Mouse (Mus musculus): ENCODE measurements around the gene Tes. TPM values are rescaled to one million over a fixed set of nuclear protein-coding genes. Genes with fewer than 3 reads are reported as not detected.

Gene Tes
- 26.3 and 36.5 TPM in 2 replicates for polyA plus RNA-seq (2016; fragmentation: Nextera tagmentation; extraction: Ambion mirVana)

- peak; percentile 97 for ATAC-seq (ENCODE audit: low FRiP score, low read depth)
- Histone ChIP-seq H3K4me3 (peak within 1 kb of the TSS; percentile 75), H3K4me1 (peaks cover 4% of the 10 kb centered on the region), H3K4me2 (replicated peaks) (peak within 1 kb of the TSS; percentile 87), H3K36me3 (no peaks in the 10 kb centered on the region), H3K9ac (replicated peaks) (peak within 1 kb of the TSS; percentile 59), H3K27me3 (peaks cover 25% of the 10 kb centered on the region), H3K9me3 (no peaks in the 10 kb centered on the region), H3K27ac (replicated peaks) (no peak within 1 kb of the TSS)
- under 1% methylated on average over 61 of the region's 63 CpGs for WGBS
Observed at GRCm38 (mm10) chr6:17064936-17065790, at the start of gene Tes. Tes (plus strand) TSS chr6:17065149.

- no peaks in the 10 kb centered on the region for H3K9me3 ChIP-seq
- no peak overlapping the region for H3K9ac ChIP-seq (replicated peaks)
- no peak for ATAC-seq (ENCODE audit: low FRiP score, low read depth)
- H3K4me1 ChIP-seq: no peaks in the 10 kb centered on the region
- no peaks in the 10 kb centered on the region for H3K27me3 ChIP-seq
- no peak overlapping the region for H3K27ac ChIP-seq (replicated peaks)
- no peak overlapping the region for H3K4me2 ChIP-seq (replicated peaks)
- H3K36me3 ChIP-seq: no peaks in the 10 kb centered on the region
- no peak overlapping the region for H3K4me3 ChIP-seq
- WGBS: 57% methylated on average over 7 of the region's 7 CpGs
Observed at GRCm38 (mm10) chr6:17025886-17026285, 39.1 kb upstream of the Tes start.

- Histone ChIP-seq H3K4me1 (0 out of 2 replicates have a peak, but pooled peaks cover 4% of the 10 kb centered on the region), H3K27me3 (no peaks in the 10 kb centered on the region), H3K4me2 (replicated peaks) (no peak overlapping the region), H3K9ac (replicated peaks) (no peak overlapping the region), H3K36me3 (no peaks in the 10 kb centered on the region), H3K4me3 (no peak overlapping the region), H3K9me3 (no peaks in the 10 kb centered on the region), H3K27ac (replicated peaks) (no peak overlapping the region)
- 0 out of 2 replicates have a peak, but pooled peaks have one; percentile 17 for ATAC-seq (ENCODE audit: low FRiP score, low read depth)
- WGBS: 20% methylated on average over 8 of the region's 8 CpGs
Observed at GRCm38 (mm10) chr6:17027572-17027971, 37.4 kb upstream of the Tes start.

GRCm38 (mm10) chr6:17028809-17029208 is 36.1 kb upstream of the Tes start:
- Histone ChIP-seq H3K27ac (replicated peaks) (no peak overlapping the region), H3K9ac (replicated peaks) (no peak overlapping the region), H3K4me1 (0 out of 2 replicates have a peak, but pooled peaks cover 4% of the 10 kb centered on the region), H3K27me3 (no peaks in the 10 kb centered on the region), H3K36me3 (no peaks in the 10 kb centered on the region), H3K4me2 (replicated peaks) (no peak overlapping the region), H3K4me3 (no peak overlapping the region), H3K9me3 (no peaks in the 10 kb centered on the region)
- 91% methylated on average over 8 of the region's 8 CpGs for WGBS
- no peak for ATAC-seq (ENCODE audit: low FRiP score, low read depth)

GRCm38 (mm10) chr6:17032231-17032728 is 32.7 kb upstream of the Tes start:
- 8% methylated on average over 2 of the region's 2 CpGs for WGBS
- ATAC-seq (ENCODE audit: low FRiP score, low read depth): no peak
- Histone ChIP-seq H3K4me3 (no peak overlapping the region), H3K4me1 (0 out of 2 replicates have a peak, but pooled peaks cover 4% of the 10 kb centered on the region), H3K27me3 (no peaks in the 10 kb centered on the region), H3K9ac (replicated peaks) (no peak overlapping the region), H3K36me3 (no peaks in the 10 kb centered on the region), H3K4me2 (replicated peaks) (no peak overlapping the region), H3K9me3 (no peaks in the 10 kb centered on the region), H3K27ac (replicated peaks) (no peak overlapping the region)

- Histone ChIP-seq H3K4me3 (no peak overlapping the region), H3K36me3 (no peaks in the 10 kb centered on the region), H3K27me3 (no peaks in the 10 kb centered on the region), H3K4me2 (replicated peaks) (no peak overlapping the region), H3K9ac (replicated peaks) (no peak overlapping the region), H3K27ac (replicated peaks) (no peak overlapping the region), H3K4me1 (0 out of 2 replicates have a peak, but pooled peaks cover 4% of the 10 kb centered on the region), H3K9me3 (no peaks in the 10 kb centered on the region)
- whole genome bisulfite sequencing: 89% methylated on average over 2 of the region's 2 CpGs
- no peak for ATAC-seq (ENCODE audit: low FRiP score, low read depth)
Observed at GRCm38 (mm10) chr6:17034095-17034494, 30.9 kb upstream of the Tes start.

- Histone ChIP-seq H3K9ac (replicated peaks) (no peak overlapping the region), H3K4me3 (no peak overlapping the region), H3K36me3 (no peaks in the 10 kb centered on the region)
Observed at GRCm38 (mm10) chr6:17035228-17035627, 29.7 kb upstream of the Tes start.

GRCm38 (mm10) chr6:17051432-17052025 is 13.4 kb upstream of the Tes start:
- Histone ChIP-seq H3K27me3 (no peaks in the 10 kb centered on the region), H3K27ac (replicated peaks) (no peak overlapping the region), H3K36me3 (no peaks in the 10 kb centered on the region), H3K4me1 (no peaks in the 10 kb centered on the region), H3K9ac (replicated peaks) (no peak overlapping the region), H3K4me2 (replicated peaks) (no peak overlapping the region), H3K4me3 (no peak overlapping the region), H3K9me3 (no peaks in the 10 kb centered on the region)
- ATAC-seq (ENCODE audit: low FRiP score, low read depth): no peak
- WGBS: 87% methylated on average over 4 of the region's 4 CpGs

More at GRCm38 (mm10) chr6:17035228-17035627, 29.7 kb upstream of the Tes start:
- Histone ChIP-seq H3K27me3 (no peaks in the 10 kb centered on the region), H3K27ac (replicated peaks) (no peak overlapping the region), H3K4me2 (replicated peaks) (no peak overlapping the region), H3K9me3 (no peaks in the 10 kb centered on the region), H3K4me1 (0 out of 2 replicates have a peak, but pooled peaks cover 4% of the 10 kb centered on the region)
- ATAC-seq (ENCODE audit: low FRiP score, low read depth): no peak

GRCm38 (mm10) chr6:17053028-17053660 is 11.8 kb upstream of the Tes start:
- Histone ChIP-seq H3K9ac (replicated peaks) (no peak overlapping the region), H3K9me3 (no peaks in the 10 kb centered on the region), H3K4me1 (no peaks in the 10 kb centered on the region), H3K4me2 (replicated peaks) (no peak overlapping the region), H3K27me3 (no peaks in the 10 kb centered on the region), H3K4me3 (no peak overlapping the region), H3K36me3 (no peaks in the 10 kb centered on the region), H3K27ac (replicated peaks) (no peak overlapping the region)
- no peak for ATAC-seq (ENCODE audit: low FRiP score, low read depth)
- 80% methylated on average over 6 of the region's 6 CpGs for WGBS

GRCm38 (mm10) chr6:17054781-17055180 is 10.2 kb upstream of the Tes start:
- no peak for ATAC-seq (ENCODE audit: low FRiP score, low read depth)
- no peak overlapping the region for H3K4me2 ChIP-seq (replicated peaks)
- WGBS: 90% methylated on average over 2 of the region's 2 CpGs

GRCm38 (mm10) chr6:17055659-17056058 is 9.3 kb upstream of the Tes start:
- WGBS: 76% methylated on average over 2 of the region's 2 CpGs
- no peak overlapping the region for H3K27ac ChIP-seq (replicated peaks)
- no peaks in the 10 kb centered on the region for H3K36me3 ChIP-seq
- ATAC-seq (ENCODE audit: low FRiP score, low read depth): no peak
- no peak overlapping the region for H3K4me2 ChIP-seq (replicated peaks)
- no peaks in the 10 kb centered on the region for H3K4me1 ChIP-seq
- H3K27me3 ChIP-seq: no peaks in the 10 kb centered on the region
- no peak overlapping the region for H3K9ac ChIP-seq (replicated peaks)
- H3K9me3 ChIP-seq: no peaks in the 10 kb centered on the region
- H3K4me3 ChIP-seq: no peak overlapping the region

More at GRCm38 (mm10) chr6:17054781-17055180, 10.2 kb upstream of the Tes start:
- H3K27me3 ChIP-seq: no peaks in the 10 kb centered on the region
- H3K9me3 ChIP-seq: no peaks in the 10 kb centered on the region
- H3K9ac ChIP-seq (replicated peaks): no peak overlapping the region
- no peaks in the 10 kb centered on the region for H3K4me1 ChIP-seq
- no peaks in the 10 kb centered on the region for H3K36me3 ChIP-seq
- H3K4me3 ChIP-seq: no peak overlapping the region
- no peak overlapping the region for H3K27ac ChIP-seq (replicated peaks)

- Histone ChIP-seq H3K9me3 (no peaks in the 10 kb centered on the region), H3K4me2 (replicated peaks) (no peak overlapping the region), H3K36me3 (no peaks in the 10 kb centered on the region), H3K4me1 (no peaks in the 10 kb centered on the region), H3K27me3 (peaks cover 9% of the 10 kb centered on the region), H3K27ac (replicated peaks) (no peak overlapping the region), H3K4me3 (no peak overlapping the region), H3K9ac (replicated peaks) (no peak overlapping the region)
- WGBS: 77% methylated on average over 2 of the region's 2 CpGs
- no peak for ATAC-seq (ENCODE audit: low FRiP score, low read depth)
Observed at GRCm38 (mm10) chr6:17059501-17059900, 5.4 kb upstream of the Tes start.

Data from midbrain, embryonic 12.5 days (tissue).